Mouse (Mus musculus) kidney, postnatal 36 days (tissue): ENCODE data around the gene Tbc1d9b.
"Not testable (repeated sequence)": the region's sequence is repeated elsewhere in the genome, so short reads cannot be mapped to it uniquely, and the experiment has no call there.

Experiments
- DNase-seq, 2 experiments: peaks; one replicate each; pipeline ENCODE4 v3.0.0; 2021 to 2022; ENCODE audit warnings: mixed read lengths in 2 of 2

Gene Tbc1d9b

GRCm38 (mm10) chr11:50138206-50138822, 7.1 kb downstream of the Tbc1d9b start:
- peak; percentile 30 to 55 for DNase-seq

GRCm38 (mm10) chr11:50139571-50139970, 8.4 kb downstream of the Tbc1d9b start:
- peak; percentile 74 to 82 for DNase-seq

GRCm38 (mm10) chr11:50145529-50145928, 14.3 kb downstream of the Tbc1d9b start:
- DNase-seq, result no peak

GRCm38 (mm10) chr11:50146121-50146520, 14.9 kb downstream of the Tbc1d9b start:
- DNase-seq, result no peak

GRCm38 (mm10) chr11:50147267-50147957, 16.2 kb downstream of the Tbc1d9b start:
- DNase-seq, result no peak

- DNase-seq, result no peak
Measured at GRCm38 (mm10) chr11:50147958-50148476, 16.8 kb downstream of the Tbc1d9b start.

GRCm38 (mm10) chr11:50149200-50149599, 18.0 kb downstream of the Tbc1d9b start:
- no peak for DNase-seq

GRCm38 (mm10) chr11:50149603-50150150, 18.5 kb downstream of the Tbc1d9b start:
- no peak for DNase-seq

GRCm38 (mm10) chr11:50151374-50151773, 20.2 kb downstream of the Tbc1d9b start:
- DNase-seq, result no peak

GRCm38 (mm10) chr11:50154166-50154565, 23.0 kb downstream of the Tbc1d9b start:
- no peak for DNase-seq

- peak in 1 of 2 experiments; percentile 19 for DNase-seq
Measured at GRCm38 (mm10) chr11:50154777-50155520, 23.8 kb downstream of the Tbc1d9b start.

- no peak for DNase-seq
Measured at GRCm38 (mm10) chr11:50155785-50156184, 24.6 kb downstream of the Tbc1d9b start.

GRCm38 (mm10) chr11:50156725-50157258, 25.6 kb downstream of the Tbc1d9b start:
- DNase-seq, result no peak

- peak; percentile 63 to 65 for DNase-seq
Measured at GRCm38 (mm10) chr11:50158346-50158745, 27.1 kb downstream of the Tbc1d9b start.

GRCm38 (mm10) chr11:50159347-50159746, 28.2 kb downstream of the Tbc1d9b start:
- no peak for DNase-seq

- peak; percentile 68 to 85 for DNase-seq
Measured at GRCm38 (mm10) chr11:50161578-50162304, 30.5 kb downstream of the Tbc1d9b start.

- peak in 1 of 2 experiments; percentile 21 for DNase-seq
Measured at GRCm38 (mm10) chr11:50162338-50163050, 31.3 kb downstream of the Tbc1d9b start.

GRCm38 (mm10) chr11:50168352-50168751, 37.2 kb downstream of the Tbc1d9b start:
- peak; percentile 24 to 50 for DNase-seq

GRCm38 (mm10) chr11:50174111-50174729, 43.0 kb downstream of the Tbc1d9b start, which contains the start of gene Mrnip:
Mrnip (plus strand) TSS chr11:50174444.
- DNase-seq, result not testable (repeated sequence)

GRCm38 (mm10) chr11:50174730-50175187, 43.6 kb downstream of the Tbc1d9b start:
- DNase-seq, result peak; percentile 99 to 100

- DNase-seq, result peak; percentile 78 to 85
Measured at GRCm38 (mm10) chr11:50176351-50176750, 45.2 kb downstream of the Tbc1d9b start.
